Mouse (Mus musculus): ENCODE measurements at regions not wholly inside any gene's neighbourhood (a gene's known extent, or its start where the extent isn't known, plus 50 kb on each side); places are given as distances from the start of the nearest gene placed in this dataset.
"Not testable (repeated sequence)": the region's sequence is repeated elsewhere in the genome, so short reads cannot be mapped to it uniquely, and the experiment has no call there.

DNA sequence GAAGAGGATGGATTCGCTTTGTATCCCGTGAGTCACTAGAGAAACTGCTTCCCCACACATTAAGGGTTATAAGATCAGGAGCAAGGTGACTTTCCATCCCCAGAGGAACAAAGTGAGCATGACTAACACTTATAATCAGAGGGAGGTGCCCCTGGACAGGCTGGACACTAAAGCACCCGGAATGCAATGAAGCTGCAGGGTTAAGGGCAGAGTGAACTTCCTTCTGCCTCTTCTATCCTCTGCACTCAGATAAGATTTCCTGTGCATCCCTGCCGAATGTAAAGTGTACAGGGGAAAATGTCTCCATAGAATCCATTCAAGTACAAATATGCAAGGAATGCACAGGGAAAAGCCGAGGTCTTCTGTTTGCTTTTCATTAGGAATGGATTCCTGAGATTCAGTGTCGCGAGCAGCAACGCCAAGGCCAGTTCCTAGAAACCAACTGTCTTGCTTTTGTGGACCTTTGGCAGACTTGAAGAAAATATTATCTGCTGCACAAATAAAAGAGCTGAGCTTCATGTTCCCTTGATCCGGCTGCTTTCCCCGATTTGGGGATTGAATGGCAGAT lies 58.5 kb upstream of the Fbxl7 start:
- no peak for DNase-seq (ENCODE audit: low spot score in 2 of 2)

DNA sequence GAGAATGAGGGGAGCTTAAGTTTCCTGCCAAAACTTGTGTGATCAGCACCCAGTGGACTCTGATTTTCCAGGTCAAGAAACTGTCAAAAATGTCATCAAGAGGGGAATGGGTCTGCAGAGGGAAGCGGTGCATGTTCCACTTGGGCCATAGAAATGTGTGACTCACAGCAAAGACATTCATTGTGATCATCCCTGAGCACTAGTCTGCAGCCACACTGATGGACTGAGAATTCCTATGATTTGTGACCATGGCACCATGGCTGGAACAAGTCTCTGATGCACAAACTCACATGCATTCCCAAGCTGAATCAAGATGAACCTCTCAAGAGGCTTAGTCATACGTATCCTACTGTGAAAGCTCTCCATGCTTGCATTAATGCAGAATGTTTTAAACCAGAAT lies 63.6 kb upstream of the Fbxl7 start:
- DNase-seq (ENCODE audit: low spot score in 2 of 2): no peak

DNA sequence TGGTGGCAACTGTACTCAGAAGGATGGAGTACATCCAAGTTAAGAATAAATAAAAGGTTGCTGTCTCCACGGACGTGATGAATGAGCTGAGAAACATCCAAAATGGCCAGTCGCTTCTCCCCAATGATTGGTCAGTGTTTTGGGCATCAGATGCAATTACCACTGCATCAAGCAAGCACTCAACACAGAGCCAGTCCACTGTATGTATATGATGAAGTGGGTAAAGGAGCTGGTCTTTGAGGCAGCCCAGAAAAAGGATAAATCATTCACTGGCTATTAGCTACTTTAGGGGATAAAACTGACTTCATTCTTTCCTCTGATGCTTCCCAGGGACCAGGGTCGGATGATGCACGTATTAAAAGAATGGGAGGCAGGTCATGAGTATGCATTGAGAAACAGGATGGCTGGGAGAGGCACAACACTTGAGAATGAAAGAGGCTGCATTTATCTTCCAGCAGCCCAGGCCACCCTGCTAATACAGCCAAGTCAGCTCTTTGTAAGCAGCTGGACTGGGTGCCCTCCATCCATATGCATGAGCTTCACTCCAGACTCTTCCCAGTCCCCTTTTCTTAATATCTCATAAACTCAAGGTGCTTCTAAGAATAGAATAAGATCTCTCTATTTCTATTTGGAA lies 73.1 kb upstream of the Fbxl7 start:
- DNase-seq (ENCODE audit: low spot score in 2 of 2): no peak

DNA sequence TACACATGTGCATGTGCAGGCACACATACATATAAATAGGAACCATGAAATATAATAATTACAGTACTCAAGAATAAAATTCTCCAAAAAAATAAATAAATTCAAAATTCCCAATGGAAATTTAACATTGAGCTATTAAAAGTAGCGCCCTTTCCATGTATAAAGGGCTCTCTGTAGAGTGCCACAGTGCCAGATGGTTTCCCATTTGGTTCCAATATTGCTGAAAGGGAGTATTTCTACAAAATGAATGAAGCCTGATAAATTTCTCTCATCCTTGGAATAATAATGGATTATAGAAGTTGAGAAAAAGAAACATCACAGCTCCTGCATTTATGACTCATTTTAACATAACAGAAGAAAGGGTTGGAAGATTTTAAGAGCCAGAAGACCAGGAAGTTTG lies 75.4 kb upstream of the Fbxl7 start:
- DNase-seq (ENCODE audit: low spot score in 2 of 2): no peak

DNA sequence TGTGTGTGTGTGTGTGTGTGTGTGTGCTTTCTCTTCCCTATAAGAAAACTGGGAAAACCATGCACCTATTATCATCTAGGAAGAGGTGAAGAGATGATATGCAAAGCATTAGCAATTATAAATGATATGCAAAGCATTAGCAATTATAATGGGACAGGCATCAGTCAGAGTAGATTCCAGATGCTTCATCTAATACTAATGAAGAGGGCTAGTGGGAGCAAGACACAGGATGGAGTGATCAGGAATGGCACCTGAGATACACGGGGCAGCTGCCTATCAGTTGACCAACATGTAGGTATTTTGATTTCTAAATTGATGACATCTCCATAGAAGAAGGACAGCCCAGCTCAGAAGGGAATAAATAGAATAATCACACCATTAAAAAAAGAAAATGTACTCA lies 97.7 kb upstream of the Fbxl7 start:
- DNase-seq (ENCODE audit: low spot score in 2 of 2): no peak

DNA sequence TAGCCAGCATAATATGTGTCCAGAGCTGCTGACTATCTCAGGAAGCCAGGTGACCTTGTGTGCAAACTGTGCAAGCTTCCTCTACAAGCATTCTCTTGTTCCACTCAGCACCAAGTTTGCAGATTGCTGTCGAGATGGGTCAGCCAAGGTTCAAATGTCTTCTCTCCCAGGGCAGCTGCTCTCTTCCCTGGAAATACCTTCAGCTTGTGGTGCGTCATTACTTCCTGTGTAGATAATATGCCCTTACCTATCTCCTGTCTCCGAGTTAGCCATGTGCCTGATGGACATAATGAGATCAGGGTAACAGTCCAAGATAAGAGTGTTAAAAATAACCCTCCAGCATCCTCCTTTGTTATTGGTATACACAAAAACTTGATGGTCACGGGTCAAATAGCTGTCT lies 113.7 kb upstream of the Fbxl7 start:
- DNase-seq (ENCODE audit: low spot score in 2 of 2): no peak

DNA sequence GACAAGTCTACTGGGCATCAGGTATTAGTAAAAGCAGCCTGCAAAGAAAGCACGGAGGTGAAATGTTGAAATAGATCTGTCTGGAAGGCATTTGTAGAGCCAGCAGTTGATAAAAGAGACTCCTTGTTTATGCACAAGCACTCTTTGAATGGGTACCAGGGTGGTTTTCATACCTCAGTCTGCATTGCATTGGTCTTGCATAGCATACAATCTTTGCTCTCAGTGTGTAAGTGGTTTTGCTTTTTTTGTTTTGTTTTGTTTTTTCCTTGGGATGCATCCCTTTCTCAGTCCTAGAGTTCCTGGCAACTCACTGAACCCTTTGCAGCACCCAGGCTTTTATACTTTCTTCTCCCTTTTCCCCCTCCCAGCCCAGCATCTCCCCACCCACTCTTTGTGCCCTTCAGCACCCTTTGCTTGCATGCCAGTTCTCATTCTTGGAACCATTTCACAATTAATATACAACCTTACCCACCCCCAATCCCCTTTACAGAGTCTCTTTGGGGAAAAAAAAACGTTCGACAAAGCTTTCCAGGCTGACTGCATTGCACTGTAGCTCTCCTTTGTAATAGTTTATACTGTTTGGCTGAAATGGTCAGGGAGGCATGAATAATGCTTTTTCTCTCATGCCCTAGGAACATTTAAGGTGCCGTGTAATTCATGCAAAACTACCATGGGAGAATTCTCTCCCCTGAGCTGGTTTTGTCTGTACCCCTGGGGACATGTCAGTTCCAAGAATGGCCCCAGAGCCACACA lies 118.7 kb upstream of the Fbxl7 start:
- no peak for DNase-seq (ENCODE audit: low spot score in 2 of 2)

DNA sequence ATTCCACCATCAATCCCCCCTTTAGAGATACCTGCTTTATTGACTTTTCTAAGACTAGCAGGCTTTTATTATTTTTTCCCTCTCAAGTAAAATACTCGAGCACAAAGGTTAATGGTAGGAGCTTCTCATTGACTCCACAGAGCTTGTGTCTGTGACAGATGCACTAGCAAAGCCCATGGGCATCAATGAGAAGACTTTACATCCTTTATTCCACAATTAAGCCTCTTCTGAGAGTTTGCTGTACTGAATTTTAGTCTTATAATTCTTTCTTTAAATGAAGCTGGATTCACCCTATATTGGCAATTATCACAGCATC lies 119.2 kb upstream of the Fbxl7 start:
- no peak for DNase-seq (ENCODE audit: low spot score in 2 of 2)

DNA sequence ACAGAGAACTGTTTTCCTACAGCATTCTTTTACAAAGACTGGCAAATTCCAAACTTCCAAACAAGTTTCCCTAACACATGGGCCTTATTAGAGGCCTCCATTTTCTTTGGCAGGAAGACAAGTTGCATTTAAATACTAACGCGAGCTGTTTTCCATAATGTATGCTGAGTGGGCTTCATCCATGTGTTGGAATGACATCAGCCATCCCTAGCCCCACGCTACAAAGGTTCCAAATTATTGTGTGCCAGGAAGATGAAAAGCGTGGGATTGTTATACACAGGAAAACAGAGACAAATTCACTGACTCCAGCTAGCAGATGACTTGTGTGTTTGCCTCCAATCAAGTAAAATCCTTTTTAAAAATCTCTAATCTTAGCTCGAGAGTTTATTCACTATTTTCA lies 125.1 kb upstream of the Fbxl7 start:
- no peak for DNase-seq (ENCODE audit: low spot score in 2 of 2)

DNA sequence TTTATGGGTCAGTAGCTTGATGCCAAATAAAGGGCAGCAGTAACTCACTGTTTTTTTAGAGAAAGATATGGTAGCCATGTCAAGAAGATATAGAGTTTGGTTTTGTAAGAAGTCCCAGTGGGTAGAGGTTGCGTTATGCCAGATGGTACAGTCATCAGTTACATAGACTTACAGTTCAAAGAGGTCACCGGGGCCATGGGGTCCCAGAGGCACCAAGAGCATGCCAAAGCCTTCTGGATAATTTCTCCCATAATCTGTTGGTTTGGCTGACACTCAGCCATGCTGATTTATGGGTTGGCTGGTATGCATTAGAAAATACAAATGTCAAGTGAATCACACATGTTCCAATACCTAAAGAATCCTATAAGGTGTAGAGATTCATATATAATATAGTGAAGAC lies 137.9 kb upstream of the Fbxl7 start:
- no peak for DNase-seq (ENCODE audit: low spot score in 2 of 2)

DNA sequence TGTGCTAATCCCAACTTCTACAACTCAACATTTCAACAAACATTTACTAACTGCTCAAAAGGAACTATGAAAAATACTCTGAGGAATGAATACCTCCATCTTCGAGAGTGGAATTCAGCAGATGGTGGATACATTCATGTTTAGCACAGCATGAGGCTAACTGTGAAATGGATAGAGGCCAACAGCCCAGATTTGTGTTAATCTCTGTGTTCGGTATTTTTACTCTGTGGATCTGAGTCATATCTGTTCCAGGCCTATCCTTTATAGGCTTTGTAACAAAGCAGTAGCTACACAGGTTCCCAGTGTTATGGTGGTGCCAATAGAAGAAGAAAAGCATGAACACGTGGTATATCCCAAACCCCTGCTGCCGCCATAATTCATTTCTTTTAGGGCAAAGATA lies 148.4 kb upstream of the Fbxl7 start:
- peak; percentile 10 to 49 for DNase-seq (ENCODE audit: low spot score in 2 of 2)

DNA sequence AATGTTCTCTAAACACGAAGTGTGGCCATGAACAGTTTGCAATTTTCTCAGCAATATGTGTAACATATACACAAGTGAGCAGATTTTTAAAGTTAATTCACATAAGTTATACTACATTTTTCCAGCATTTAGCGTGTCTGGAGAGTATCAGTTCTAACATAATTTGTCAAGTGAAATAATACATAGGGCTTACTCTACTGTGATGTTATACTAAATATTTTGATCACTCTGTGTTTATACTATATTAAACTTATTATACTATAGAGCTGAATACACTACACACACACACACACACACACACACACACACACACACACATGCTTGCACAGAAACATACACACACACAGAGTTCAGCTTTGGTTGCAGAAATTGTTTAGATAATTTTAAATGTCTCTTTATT lies 155.3 kb upstream of the Fbxl7 start:
- no peak for DNase-seq (ENCODE audit: low spot score in 2 of 2)

DNA sequence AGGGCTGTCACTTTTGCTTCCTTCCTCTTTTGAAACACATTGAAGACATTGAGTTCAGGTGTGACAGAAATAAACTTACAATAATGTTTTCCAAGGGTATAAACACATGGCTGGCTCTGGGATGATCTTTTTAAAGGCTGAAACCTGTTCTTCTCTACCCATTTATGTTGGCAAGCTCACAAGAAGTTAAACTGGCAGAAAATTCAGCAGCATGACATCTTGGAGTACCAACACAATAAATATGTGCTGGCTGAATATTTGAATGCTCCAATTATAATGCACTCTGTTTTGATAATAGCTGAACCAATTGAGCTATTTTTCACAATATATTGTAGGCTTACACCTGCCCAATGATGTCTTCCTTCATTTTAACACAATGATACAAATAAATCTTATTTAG lies 168.1 kb upstream of the Fbxl7 start:
- no peak for DNase-seq (ENCODE audit: low spot score in 2 of 2)

DNA sequence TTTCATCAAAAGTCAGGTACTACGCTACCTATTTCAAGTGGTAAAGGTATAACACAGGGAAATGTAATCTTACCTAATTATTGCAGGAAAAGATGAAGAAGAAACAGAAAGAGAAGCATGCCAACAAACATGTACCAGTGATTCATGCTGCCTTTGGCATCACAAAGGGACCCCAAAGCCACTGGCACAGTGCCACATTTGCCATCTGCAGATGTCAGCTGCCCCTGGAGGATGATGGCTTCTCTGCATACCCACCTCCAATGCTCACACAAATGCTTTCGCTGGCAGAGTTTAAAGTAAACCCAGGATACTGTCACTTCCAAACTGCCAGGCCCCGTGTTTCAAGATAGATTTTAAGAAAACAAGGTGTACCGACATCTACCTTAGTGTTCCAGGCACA lies 168.6 kb upstream of the Fbxl7 start:
- DNase-seq (ENCODE audit: low spot score in 2 of 2): no peak

DNA sequence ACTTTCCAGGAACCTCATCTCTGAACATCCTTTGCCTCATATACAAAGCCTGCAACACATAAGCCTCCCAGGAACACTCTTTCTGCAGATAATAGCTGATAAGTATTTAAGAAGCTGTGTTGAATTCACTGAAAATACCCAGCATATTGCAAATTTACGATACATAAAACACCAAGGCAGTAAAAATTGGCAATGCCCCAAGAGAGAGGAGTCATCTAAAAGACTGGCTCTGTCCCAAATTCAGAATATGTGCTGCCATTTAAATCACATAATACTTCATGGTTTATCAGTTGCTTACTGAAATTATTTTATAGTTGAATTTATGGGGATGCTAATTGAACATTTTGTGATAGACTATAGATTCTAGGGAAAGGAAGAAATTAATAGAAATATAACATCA lies 172.3 kb upstream of the Fbxl7 start:
- DNase-seq (ENCODE audit: low spot score in 2 of 2): no peak

DNA sequence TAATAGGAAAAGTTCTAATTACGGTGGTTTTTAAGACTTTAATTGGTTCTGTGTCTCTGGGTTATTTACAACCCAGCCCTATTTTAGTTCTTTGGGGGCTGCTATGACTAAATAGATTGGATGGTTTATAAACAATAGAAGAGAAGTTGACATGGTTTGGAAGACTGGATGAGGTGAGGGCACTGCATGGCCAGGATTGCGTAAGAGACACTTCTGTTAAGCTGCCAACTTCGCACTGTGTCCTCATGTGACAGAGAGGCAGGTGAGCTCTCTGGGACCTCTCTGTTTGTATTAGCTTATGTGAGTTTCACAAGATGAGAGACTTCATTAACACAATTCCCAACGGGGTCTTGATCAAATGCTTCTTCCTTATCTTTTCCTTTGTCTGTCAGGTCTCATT lies 182.5 kb upstream of the Fbxl7 start:
- DNase-seq (ENCODE audit: low spot score in 2 of 2): no peak

DNA sequence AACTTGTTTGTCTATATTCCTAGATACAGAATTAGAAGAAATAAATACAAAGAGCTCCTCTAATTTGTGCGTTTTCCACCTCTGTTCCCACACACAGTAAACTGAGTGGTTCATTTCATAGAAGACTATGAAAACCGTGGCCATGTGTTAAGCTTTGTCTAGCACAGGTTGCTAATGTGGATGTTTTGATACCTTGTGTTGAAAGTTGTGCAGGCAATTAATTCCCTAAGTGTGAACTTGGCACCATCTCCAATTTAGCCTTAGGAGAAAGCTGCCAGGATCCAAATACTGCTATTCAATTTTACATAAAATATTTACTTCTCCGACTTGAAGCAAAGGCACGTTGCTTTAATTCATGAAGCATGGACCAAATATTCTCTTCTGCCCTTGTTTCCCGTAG lies 187.4 kb upstream of the Fbxl7 start:
- no peak for DNase-seq (ENCODE audit: low spot score in 2 of 2)

DNA sequence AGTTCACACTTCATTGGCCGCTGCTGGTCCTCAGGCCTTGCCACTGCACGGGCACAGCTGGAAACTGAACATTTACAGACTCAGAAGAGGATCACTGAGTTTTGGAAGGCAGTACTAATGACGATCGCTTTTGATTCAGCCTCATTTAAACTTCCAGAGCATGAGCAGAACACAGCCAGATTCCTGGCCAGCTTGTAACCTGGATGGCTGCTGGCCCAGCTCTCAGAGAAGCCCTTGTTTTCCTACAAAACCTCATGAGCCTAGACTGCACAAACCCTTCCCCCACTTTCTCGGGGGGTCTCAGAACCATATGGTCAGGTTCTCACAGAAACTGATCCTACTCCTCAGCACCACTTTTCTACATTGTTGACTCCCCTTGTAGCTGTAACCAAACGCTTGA lies 188.2 kb upstream of the Fbxl7 start:
- no peak for DNase-seq (ENCODE audit: low spot score in 2 of 2)

DNA sequence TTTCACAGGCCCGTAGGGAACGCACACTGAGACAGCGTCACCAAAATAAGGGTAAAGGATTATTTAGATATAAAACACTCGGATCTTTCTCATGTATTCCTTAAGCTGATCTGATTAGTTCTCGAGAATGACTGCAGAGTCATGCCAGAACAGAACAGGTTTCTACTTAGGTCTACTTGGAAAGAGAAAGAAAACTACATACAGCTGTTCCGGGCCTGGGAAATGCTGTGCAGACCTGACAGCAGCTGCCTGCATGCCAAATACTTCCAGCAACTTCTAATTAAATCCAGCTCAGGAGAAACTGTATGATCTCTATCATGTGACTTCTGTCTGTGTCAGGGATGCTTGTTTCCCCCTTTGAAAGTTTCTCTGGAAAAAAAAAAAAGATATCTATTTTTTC lies 193.8 kb upstream of the Fbxl7 start:
- DNase-seq (ENCODE audit: low spot score in 2 of 2): no peak

DNA sequence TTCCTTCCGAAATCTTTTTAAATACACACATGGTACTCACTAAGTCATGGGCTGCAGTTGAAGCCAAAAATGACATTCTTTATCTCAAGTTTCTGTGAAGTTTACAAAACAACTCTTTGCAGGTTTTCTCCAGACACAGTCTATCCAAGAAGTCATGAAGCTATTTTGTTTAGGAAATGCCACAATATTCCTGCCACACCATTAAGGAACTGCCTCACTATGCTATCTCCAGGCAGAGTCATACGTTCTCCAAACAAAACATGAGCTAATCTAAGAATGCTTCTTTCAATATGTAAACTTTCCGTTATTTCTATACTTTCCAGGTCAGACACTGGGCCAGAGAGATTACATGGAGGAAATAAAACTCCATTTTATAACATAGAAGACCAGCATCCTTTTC lies 198.7 kb upstream of the Fbxl7 start:
- DNase-seq (ENCODE audit: low spot score in 2 of 2): no peak

DNA sequence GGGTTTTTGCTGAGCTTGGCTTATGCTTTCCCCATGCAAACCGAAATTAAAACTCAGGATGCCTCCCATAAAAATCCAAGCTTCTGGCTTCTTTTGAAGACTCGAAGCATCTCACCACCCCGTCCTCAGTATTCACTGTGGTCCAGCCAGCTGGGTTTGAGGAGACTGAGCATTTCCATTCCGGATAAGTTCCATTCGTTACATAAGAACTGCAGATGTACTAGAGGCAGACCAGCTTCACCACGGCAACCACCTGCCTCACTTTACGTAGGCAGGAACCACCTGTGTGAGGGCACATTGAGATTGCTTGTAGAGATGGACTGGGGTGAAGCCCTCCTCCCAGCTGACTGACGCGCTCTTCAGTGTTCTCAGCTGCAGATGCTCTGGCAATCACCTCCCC lies 199.9 kb upstream of the Fbxl7 start:
- DNase-seq (ENCODE audit: low spot score in 2 of 2): peak; percentile 18 to 34

DNA sequence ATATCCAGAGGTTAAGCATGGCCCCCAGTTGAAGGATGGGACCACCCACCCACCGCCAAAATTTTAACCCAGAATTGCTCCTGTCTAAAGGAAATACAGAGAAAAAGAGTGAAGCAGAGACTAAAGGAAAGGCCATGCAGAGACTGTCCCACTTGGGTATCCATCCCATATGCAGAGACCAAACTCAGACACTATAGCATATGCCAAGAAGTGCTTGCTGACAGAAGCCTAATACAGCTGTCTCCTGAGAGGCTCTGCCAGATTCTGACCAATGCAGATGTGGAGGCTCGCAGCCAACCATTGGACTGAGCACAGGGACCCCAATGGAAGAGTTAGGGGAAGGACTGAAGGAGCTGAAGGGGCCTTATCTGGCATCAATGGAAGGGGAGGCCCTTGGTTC lies 206.2 kb upstream of the Fbxl7 start:
- DNase-seq (ENCODE audit: low spot score in 2 of 2): not testable (repeated sequence)

DNA sequence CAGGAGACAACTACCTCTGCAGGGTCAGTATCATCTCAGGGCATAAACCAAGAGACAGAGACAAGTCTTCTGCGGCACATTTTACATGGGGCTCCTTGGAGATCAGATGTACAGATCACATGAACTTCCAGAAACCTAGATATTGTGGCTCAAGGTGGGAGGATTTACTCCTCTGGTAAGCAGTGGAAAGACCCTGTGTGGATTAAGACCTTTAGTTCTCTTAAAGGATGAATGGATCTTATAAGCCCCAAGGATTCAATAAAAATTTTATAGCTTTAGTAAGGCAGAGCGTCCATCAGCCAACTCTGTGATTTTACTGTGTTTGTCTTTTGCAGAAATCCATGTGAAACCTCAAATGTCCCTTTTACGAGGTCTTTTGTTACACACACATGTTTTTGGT lies 213.8 kb upstream of the Fbxl7 start:
- DNase-seq (ENCODE audit: low spot score in 2 of 2): no peak

DNA sequence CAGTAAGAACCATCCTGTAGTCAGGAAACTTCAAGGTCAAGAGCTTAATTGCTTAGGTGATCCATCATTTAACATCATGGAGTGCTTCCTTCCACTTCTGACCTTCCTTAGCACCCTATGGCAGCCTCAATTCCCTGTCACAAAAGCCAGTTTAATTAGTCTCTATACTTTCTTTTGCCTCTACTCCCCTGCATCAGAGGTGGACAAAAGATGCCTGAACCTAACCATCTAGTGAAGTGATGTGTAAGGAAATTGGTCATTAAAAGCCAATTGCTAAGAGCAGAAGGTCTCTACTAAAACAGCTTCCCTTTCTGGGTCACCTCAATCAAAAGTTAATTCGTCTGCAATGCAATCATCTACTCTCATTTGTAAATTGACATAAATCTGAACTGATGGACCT lies 234.3 kb upstream of the Fbxl7 start:
- no peak for DNase-seq (ENCODE audit: low spot score in 2 of 2)
